Mouse (Mus musculus) olfactory bulb, adult 2 months (tissue): ENCODE data around the gene Bicra. TPM values are rescaled to one million over a fixed set of nuclear protein-coding genes. Genes with fewer than 3 reads are reported as not detected.

ENCODE experiments used
- H3K27ac ChIP-seq: fragments of 200-500 bp; 2 replicates; pipeline ENCODE4 v1.5.1; 2012; ENCODE audit warnings: low read depth, low read length; ENCODE audit not compliant: insufficient read depth
- H3K4me1 ChIP-seq: fragments of 200-500 bp; 2 replicates; pipeline ENCODE4 v1.6.1; 2012; ENCODE audit warnings: low read length; ENCODE audit not compliant: control insufficient read depth, insufficient read depth
- H3K4me3 ChIP-seq: fragments of 200-500 bp; 2 replicates; pipeline ENCODE4 v1.5.1; 2012; ENCODE audit warnings: mild to moderate bottlenecking, low read depth, low read length, moderate library complexity; ENCODE audit not compliant: insufficient read depth
- CTCF ChIP-seq: fragments of 200-500 bp; IDR thresholded peaks from 2 replicates; pipeline ENCODE4 v1.5.1; 2012; ENCODE audit warnings: low read depth, mild to moderate bottlenecking, low read length, moderate library complexity; ENCODE audit not compliant: insufficient read depth
- POLR2A ChIP-seq: fragments of 200-500 bp; IDR thresholded peaks from 2 replicates; pipeline ENCODE4 v1.6.1; 2012; ENCODE audit warnings: mild to moderate bottlenecking, low read depth, low read length, moderate library complexity; ENCODE audit not compliant: insufficient read depth
- WGBS: fragments of 180-500 bp; shearing (Covaris S2); methylation state at CpG from one replicate; pipeline ENCODE4 v1.1.7; 2018; 5-methylcytosine and 5-hydroxymethylcytosine counted together
- polyA plus RNA-seq: library from polyadenylated mRNA; stranded (reverse); fragments of >200 nt; gene quantifications from 2 replicates; pipeline ENCODE4 v1.2.4, GENCODE M21; 2012; ENCODE audit warnings: low replicate concordance; ENCODE audit not compliant: missing spikeins, insufficient read depth, insufficient read length

Bicra gene
- polyA plus RNA-seq, 1 experiment, result not detected

DNA sequence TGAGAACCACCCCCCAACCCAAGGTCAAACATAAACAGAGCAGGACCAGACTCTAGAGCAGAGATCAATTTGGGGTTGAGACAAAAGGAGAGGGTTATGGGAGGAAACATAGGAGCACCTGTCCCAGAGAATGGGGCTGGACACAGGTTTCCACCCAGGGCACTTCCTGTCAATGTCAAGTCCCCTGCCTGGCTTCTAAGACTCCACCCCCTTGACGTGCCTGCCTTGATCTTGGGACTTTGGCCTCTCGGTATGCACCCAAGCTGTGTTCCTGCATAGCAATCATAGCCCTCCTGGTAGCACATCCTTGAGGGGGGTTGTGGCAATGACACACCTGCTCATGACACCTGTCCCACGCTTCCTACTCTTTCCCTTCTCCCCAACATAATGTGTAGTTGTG lies 54.6 kb downstream of the Bicra start:
- TF ChIP-seq CTCF, result no peak
- TF ChIP-seq POLR2A, result no peak
- Histone ChIP-seq H3K4me1 (no peaks in the 10 kb centered on the region), H3K4me3 (no peak overlapping the region), H3K27ac (no peak overlapping the region)
- 82% methylated on average over 3 of the region's 3 CpGs for WGBS

DNA sequence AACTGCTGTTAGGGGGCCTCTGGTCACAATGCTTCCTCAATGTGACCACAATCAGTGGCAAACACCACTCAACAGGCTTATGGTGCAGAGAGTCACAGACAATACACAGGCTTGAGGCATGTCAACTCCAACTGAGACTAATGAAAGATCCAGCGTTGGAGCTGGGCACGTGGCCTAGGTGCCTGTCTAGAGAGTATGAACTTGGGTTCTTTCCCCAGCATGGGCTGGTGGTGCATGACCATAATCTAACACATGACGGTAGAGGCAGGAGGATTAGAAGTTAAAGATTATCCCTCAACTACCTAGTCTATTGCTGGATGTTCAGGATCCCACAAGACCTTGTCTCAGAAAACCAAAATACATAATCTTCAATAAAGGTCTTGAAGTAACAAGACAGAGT lies 56.0 kb downstream of the Bicra start:
- no peak for TF ChIP-seq CTCF
- TF ChIP-seq POLR2A, result no peak
- WGBS, result 80% methylated on average over 3 of the region's 3 CpGs
- H3K4me3 ChIP-seq, result no peak overlapping the region
- no peak overlapping the region for H3K27ac ChIP-seq
- no peaks in the 10 kb centered on the region for H3K4me1 ChIP-seq

DNA sequence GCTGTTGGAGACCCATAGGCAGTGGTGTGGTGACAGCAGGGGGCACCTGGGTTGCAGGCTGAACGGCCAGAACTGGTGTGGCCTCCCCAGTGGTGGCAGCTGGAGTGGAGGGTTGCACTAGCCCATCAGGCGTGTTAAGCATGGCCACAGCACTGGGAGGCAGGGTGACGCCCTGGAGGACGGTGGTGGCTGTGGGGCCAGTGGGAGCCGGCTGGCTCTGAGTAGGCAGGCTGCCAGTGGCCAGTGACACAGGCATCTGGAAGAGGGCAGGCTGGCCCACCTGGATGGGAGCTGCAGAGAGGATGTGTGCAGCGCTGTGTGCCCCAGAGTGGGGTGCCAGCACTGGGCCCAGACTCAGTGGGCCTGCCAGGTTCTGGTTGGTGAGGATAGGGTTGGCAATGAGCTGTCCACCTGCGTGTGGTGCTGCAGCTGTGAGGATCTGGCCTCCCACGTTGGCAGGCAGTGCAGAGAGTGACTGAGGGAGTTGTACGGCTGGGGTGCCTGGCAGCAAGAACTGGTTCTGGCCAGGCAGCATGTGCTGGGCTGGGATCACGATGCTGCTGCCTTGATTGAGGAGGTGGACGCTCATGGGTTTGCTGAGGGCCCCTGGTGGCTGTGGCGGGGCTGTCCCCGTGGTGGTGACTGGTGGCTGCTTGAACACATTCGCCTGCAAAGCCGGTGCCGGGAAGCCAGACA lies 59.9 kb downstream of the Bicra start:
- no peak for TF ChIP-seq CTCF
- TF ChIP-seq POLR2A, result no peak

DNA sequence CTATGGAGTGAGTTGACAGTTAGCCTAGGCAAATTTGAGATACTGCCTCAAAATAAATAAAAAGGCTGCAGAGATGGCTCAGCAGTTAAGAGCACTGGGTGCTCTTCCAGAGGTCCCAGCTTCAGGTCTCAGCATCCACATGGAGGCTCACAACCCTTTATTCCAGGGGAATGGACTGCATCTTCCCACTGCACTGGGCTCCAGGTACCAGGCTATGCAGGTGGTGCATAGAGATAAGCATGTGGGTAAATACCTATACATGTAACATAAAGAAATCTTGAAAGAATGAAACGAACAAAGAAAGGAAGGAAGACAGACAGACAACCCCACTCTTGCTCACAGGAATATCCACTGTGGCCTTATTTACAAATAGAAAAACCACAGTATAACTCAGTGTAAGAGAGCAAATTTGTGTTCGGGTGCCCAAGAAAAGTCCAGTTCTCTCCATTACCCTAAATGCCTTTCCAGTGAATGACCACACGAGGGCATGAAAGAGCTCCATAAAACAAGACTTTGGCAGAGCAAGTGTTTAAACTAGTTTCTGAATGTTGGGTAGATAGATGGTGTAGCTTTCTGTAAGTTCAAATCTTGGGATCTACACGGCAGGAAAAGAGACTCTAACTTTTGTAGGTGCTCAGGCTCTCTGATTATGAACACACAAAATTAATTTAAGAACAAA lies 64.9 kb downstream of the Bicra start:
- 24% methylated on average over 4 of the region's 4 CpGs for WGBS
- TF ChIP-seq CTCF, result no peak
- no peak for TF ChIP-seq POLR2A
- Histone ChIP-seq H3K27ac (no peak overlapping the region), H3K4me1 (peaks cover 14% of the 10 kb centered on the region), H3K4me3 (no peak overlapping the region)

More for the DNA sequence above, 59.9 kb downstream of the Bicra start:
- Histone ChIP-seq H3K27ac (no peak overlapping the region), H3K4me1 (no peaks in the 10 kb centered on the region), H3K4me3 (no peak overlapping the region)
- 81% methylated on average over 16 of the region's 16 CpGs for whole genome bisulfite sequencing

DNA sequence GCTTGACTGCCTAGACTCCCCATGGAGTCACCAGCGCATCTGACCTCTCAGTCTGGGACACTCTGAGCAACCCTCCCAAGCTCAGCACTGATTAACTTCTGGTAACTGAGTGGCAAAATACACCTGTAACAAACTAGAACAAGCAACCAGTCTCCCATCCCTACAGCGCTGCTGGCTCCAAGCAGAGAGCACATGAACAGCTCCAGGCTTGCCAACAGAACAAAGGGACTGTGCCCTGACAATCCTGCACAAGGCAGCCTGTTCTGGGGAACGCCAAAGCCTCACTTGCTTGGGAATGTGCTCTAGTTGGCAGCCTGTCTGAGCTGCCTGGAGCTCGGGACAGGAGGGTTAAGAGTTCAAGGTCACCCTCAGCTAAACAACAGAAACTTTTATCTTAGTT lies 66.2 kb downstream of the Bicra start:
- no peak overlapping the region for H3K27ac ChIP-seq
- WGBS, result 56% methylated on average over 4 of the region's 4 CpGs
- H3K4me3 ChIP-seq, result no peak overlapping the region
- TF ChIP-seq CTCF (no peak), POLR2A (no peak)
- peaks cover 14% of the 10 kb centered on the region for H3K4me1 ChIP-seq

DNA sequence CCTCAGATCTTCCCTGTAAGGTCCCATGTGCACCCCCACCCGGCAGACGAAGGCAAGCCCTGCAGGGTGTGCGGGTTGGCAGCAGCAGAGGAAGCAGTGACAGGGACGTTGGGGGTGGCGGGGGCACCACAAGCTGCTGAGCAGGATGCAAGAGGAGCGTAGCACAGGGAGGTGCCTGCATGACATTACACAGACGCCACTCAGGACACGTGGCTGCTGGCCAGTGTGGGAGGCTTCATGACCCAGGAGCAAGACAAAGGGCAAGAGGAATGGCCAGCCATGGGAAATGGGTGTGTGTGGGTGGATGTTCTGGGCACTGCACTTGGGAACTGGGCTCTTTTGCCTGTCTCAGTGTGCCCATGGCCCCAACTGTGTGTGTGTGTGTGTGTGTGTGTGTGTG lies 67.5 kb downstream of the Bicra start:
- H3K4me3 ChIP-seq, result no peak overlapping the region

DNA sequence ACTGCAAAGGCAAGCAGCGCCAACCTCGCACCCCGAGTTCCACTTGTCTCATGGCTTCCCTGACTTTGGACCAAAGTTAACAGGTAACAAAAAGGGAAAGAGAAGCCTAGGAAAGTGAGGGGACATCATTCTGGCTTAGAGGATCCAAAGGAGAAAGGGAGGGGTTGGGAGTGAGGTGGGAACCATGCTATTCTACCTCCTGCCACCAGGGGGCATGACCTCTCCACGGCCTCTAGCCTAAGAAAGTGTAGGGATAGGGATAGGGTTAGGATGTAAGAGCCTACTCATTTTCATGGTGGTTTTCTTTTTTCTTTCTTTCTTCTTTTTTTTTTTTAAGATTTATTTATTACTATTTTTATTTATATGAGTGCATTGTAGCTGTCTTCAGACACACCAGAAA lies 71.8 kb downstream of the Bicra start:
- 73% methylated on average over 4 of the region's 4 CpGs for WGBS
- H3K4me1 ChIP-seq, result peaks cover 11% of the 10 kb centered on the region
- H3K4me3 ChIP-seq, result no peak overlapping the region
- H3K27ac ChIP-seq, result no peak overlapping the region
- TF ChIP-seq POLR2A (no peak), CTCF (peak; percentile 42; the same call in 1 of the 2 replicates)

More for the DNA sequence above, 67.5 kb downstream of the Bicra start:
- no peak for TF ChIP-seq CTCF
- TF ChIP-seq POLR2A, result no peak
- Histone ChIP-seq H3K4me1 (peaks cover 14% of the 10 kb centered on the region), H3K27ac (no peak overlapping the region)
- 43% methylated on average over 8 of the region's 8 CpGs for WGBS

DNA sequence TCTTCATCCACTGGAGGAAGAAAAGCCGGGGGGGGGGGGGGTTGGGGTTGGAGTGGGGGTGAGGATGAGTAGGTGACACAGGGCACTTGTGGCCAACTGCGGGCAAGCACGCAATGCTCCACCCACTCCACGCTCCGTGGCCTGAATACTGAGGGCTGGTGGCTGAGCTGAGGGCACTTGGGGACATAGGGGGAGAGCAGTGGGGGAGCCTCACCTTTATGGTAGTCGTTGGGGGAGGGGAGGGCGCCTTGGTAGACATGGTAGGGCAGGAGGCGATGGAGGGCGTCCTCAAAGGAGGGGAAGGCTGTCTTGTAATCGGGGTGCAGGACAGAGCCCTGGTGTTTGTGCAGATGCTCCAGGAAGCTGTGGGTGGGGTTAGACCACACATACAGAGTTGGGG lies 72.3 kb downstream of the Bicra start:
- Histone ChIP-seq H3K4me3 (no peak overlapping the region), H3K4me1 (peaks cover 7% of the 10 kb centered on the region), H3K27ac (no peak overlapping the region)
- TF ChIP-seq POLR2A, result no peak
- no peak for TF ChIP-seq CTCF
- 91% methylated on average over 10 of the region's 10 CpGs for WGBS

DNA sequence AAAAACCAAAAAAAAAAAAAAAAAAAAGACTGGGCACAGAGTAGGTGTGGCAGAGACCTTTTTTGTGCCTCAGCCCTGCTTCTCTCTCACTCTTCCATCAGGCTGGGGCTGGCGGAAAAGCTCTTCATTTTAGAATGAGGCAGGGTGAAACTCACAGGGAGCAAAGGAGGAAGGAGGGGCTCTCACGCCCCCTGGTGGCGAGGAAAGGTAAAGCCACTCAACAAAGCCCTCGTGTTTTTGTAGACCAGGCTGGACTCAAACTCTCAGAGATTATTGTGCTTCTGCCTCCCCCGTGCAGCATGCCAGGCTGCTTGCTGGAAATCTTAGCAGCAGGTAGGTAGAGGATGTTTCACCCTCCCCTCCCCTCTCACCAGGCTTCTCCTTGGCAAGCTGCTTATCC lies 73.0 kb downstream of the Bicra start:
- H3K27ac ChIP-seq, result no peak overlapping the region
- no peaks in the 10 kb centered on the region for H3K4me1 ChIP-seq
- TF ChIP-seq POLR2A (no peak), CTCF (peak; percentile 73)
- WGBS, result 31% methylated on average over 5 of the region's 5 CpGs
- no peak overlapping the region for H3K4me3 ChIP-seq

DNA sequence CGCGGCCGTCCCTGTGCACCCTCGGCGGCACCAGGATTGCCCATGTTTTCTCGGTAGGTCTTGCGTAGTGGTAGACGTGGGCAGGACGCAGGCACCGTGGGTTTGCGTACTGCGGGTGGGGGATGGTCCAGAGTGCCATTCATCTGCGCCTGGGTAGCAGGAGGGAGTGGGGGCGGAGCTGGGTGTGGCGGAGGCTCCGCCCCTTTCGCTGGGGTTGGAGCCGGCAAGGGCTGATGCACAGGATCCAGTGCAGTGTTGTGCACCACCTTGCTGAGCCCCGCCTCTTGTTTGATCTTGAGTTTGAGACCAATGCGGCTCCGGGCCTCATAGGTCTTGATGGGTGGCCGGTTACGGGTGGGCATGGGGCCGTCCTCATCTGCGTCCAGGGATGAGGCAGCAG lies 75.5 kb downstream of the Bicra start:
- WGBS, result 58% methylated on average over 25 of the region's 25 CpGs
- no peak overlapping the region for H3K27ac ChIP-seq
- TF ChIP-seq POLR2A, result no peak
- TF ChIP-seq CTCF, result no peak
- no peak overlapping the region for H3K4me3 ChIP-seq
- peaks cover 1% of the 10 kb centered on the region; the same call in 1 of the 2 replicates for H3K4me1 ChIP-seq
